Mouse (Mus musculus): Measurements from ENCODE around the gene Poc1b. TPM values are rescaled to one million over a fixed set of nuclear protein-coding genes. Genes with fewer than 3 reads are reported as not detected.

Gene Poc1b
- 19.8 and 24.8 TPM in 2 replicates for polyA plus RNA-seq (2012)

DNA sequence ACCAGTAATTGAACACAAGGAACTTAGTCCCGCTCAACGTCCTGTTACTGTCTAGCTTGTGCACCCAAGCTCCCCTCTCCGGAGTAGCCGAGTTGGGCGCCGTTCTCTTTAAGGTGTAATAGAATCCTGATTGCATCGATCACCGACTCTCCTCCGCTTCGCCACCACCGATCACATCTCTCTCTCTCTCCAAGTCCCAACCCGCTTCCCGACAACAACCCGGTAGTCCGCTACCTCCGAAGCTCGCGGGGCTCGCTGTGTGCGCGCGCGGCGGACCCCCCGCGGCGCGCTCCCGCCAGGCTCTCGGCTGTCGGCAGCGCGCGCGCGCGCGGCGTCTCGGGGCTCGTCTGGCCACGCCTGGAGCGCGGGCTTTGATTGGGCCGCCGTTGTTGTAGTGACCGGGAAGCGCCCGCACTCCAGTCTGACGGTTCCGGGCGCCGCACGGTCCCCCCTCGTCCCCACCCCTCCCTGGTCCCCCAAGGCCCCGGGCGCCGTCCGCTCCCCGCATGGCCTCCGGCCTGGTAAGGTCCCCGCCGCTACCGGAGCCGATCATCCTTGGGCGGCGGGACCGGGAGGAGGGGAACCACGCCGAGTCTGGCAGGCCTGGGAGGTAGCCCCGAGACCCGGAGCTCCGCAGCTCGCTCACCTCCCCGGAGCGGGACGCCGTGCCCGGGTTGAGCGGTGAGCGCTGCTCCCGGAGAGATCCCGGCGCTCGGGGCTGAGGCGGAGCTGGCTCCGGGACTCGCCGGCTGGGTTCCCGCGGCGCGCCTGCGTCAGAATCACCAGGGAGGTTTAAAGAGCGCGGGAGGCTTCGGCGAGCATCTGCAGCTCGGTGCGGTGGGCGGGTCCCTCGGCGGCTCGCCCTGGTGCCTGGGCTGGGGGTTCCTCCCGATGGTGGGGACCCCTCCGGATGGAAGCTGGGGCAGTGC lies at the start of gene Poc1b:
Gene Poc1b, plus strand, starts transcription at position 334 of the 929 bp plus-strand sequence.

DNA sequence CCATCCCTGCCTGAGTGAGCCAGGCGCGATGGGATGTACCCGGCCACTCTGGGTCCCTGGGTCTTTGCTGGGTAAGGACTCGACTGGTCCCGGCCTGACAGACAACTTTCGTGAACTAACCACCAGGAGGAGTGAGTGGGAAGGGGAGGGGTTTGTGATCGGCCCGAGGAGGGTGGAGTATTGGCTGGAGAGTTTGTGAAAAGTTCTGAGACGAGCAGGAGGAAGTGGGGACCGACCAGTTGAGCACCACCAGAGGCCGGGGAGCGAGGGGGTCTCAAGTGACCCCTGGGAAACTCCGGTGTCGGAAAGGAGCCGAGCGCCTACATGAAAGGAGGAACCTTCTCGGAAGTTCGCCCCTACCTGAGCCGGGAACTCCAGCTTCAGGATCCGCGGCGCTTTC lies 1.1 kb downstream of the Poc1b start, which contains the start of gene Galnt4:
Gene Galnt4, plus strand, starts transcription at position 196 of the 400 bp plus-strand sequence.

DNA sequence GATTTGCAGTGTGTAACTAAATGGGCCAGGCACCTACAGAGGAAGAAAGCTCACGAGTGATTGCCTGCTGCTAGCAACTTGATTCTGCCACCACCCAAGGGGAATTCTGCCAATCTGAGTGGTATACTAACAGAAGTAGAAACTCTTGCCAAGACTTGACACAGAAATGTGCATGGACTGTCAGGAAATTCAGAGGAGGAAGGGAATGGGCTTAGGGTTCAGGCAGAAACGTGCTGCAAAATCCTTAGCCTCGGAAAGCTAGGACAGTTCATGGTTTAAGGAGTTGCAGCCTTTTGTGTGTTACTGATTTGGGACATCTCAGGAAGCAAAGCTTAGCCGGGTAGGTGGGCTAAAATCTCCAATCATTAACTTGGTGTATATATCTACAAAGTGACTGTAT lies 19.4 kb downstream of the Poc1b start, which contains the start of gene Phxr2:
Gene Phxr2, minus strand, starts transcription at position 101 of the 400 bp plus-strand sequence.

Other genes with a start within 250 kb of the Poc1b start
- gene Atp2b1, start 192.6 kb upstream of the Poc1b start, polyA plus RNA-seq (2012) = 8.0 and 8.7 TPM in 2 replicates
- gene Galnt4, start 1.1 kb downstream of the Poc1b start, polyA plus RNA-seq (2012) = 3.1 and 3.8 TPM in 2 replicates
- not detected in 2 replicates for gene Phxr2, start 19.3 kb downstream of the Poc1b start, polyA plus RNA-seq (2012)
- gene Dusp6, start 156.2 kb downstream of the Poc1b start, polyA plus RNA-seq (2012) = 24.2 and 31.1 TPM in 2 replicates